ENCODE assay signal across 1 mouse cellular context in genomic region chr14:55540787-55541321, GRCm38 (mm10).
TF ChIP-seq lines count a peak whose summit lies in the region.

No protein-coding gene starts in this region.

TF ChIP-seq in CH12.LX, 34 proteins besides CTCF, POLR2A, EP300 and RAD21:
- TF ChIP-seq UBTF (IDR thresholded peaks at IDR 0.05; ENCODE audit: low read depth, low read length) (0 out of 2 replicates have a peak, but pooled peaks have one; percentile 29), MAX (IDR thresholded peaks at IDR 0.05; ENCODE audit: low read length) (no peak), ZC3H11A (IDR thresholded peaks at IDR 0.05; ENCODE audit: low read depth, low read length) (no peak), CHD2 (IDR thresholded peaks at IDR 0.05; ENCODE audit: low read length) (peak; percentile 54; the same call in 1 of the 2 replicates), CHD1 (IDR thresholded peaks at IDR 0.05; ENCODE audit: low read depth, low read length) (no peak), SIN3A (IDR thresholded peaks at IDR 0.05; ENCODE audit: low read length) (peak; percentile 90; the same call in 1 of the 2 replicates), NRF1 (IDR thresholded peaks at IDR 0.05; ENCODE audit: low read depth, low read length) (no peak), IRF4 (IDR thresholded peaks at IDR 0.05; ENCODE audit: low read depth, low read length) (peak; percentile 33; the same call in 1 of the 2 replicates), BHLHE40 (IDR thresholded peaks at IDR 0.05; ENCODE audit: low read depth, low read length) (peak; percentile 39; the same call in 1 of the 2 replicates), SMC3 (IDR thresholded peaks at IDR 0.05; ENCODE audit: low read depth, low read length) (no peak), MAZ (IDR thresholded peaks at IDR 0.05; ENCODE audit: low read depth, low read length) (peak; percentile 73; the same call in 1 of the 2 replicates), USF2 (conservative IDR thresholded peaks at IDR 0.05; ENCODE audit: low read depth, low read length) (no peak)
TF ChIP-seq in CH12.LX: peak in this region for 6.
